In genomic region chr11:23987532-23988450, GRCm38 (mm10) we compare ENCODE assay signal across 28 mouse cellular contexts.
DNase-seq lines count a peak whose midpoint lies in the region; ATAC-seq and TF ChIP-seq lines count a peak whose summit lies in the region.
"Had no signal": no experiment of that assay in that cellular context is flagged by ENCODE, and none has a peak within 500 bp of the region (broad histone marks: within the 10 kb centered on the region; RNA-seq: fewer than 3 reads in every experiment).

No protein-coding gene starts in this region.

- H3K9me3 ChIP-seq in hindbrain, embryonic 12.5 days (replicated peaks) = no peaks in the 10 kb centered on the region
- H3K9me3 ChIP-seq: embryonic facial prominence, embryonic 10.5 days; embryonic facial prominence, embryonic 15.5 days; G1E; limb, embryonic 12.5 days; lung, embryonic 15.5 days; midbrain, embryonic 13.5 days had no signal

- peak overlapping the region; percentile 94 for H3K27ac ChIP-seq in spleen, adult 2 months (ENCODE audit: insufficient read depth, low read length)
- H3K27ac ChIP-seq in hindbrain, embryonic 12.5 days = no peak overlapping the region
- H3K27ac ChIP-seq: embryonic facial prominence, embryonic 10.5 days; embryonic facial prominence, embryonic 15.5 days; hindbrain, embryonic 14.5 days; limb, embryonic 12.5 days; lung, embryonic 15.5 days; midbrain, embryonic 13.5 days had no signal

- no peak for TF ChIP-seq POLR2A in spleen, adult 2 months (IDR thresholded peaks at IDR 0.05; ENCODE audit: low read depth, low read length)

- H3K4me1 ChIP-seq in spleen, adult 2 months (ENCODE audit: control insufficient read depth, insufficient read depth, insufficient read length) = peaks cover 21% of the 10 kb centered on the region
- H3K4me1 ChIP-seq in hindbrain, embryonic 12.5 days = no peaks in the 10 kb centered on the region
- H3K4me1 ChIP-seq: embryonic facial prominence, embryonic 10.5 days; embryonic facial prominence, embryonic 15.5 days; limb, embryonic 12.5 days; lung, embryonic 15.5 days; midbrain, embryonic 13.5 days had no signal

- peak; percentile 81 for ATAC-seq in megakaryocyte, adult 5-6 weeks (ENCODE audit: poor library complexity, severe bottlenecking)
- no peak for ATAC-seq in hindbrain, embryonic 12.5 days (ENCODE audit: low FRiP score)
- ATAC-seq: forebrain, embryonic 14.5 days; midbrain, embryonic 13.5 days had no signal

- TF ChIP-seq CTCF in spleen, adult 2 months (IDR thresholded peaks at IDR 0.05; ENCODE audit: extremely low read depth, insufficient read depth, insufficient read length, insufficient replicate concordance) = no peak

- DNase-seq in spleen, adult 2 months (ENCODE audit: low read depth in 1 of 2, low spot score in 2 of 2) = peak; percentile 29 to 45
- no peak for DNase-seq in spleen, postnatal 4 days (ENCODE audit: low spot score in 2 of 2)
- peak; percentile 13 for DNase-seq in MEL-GATA-1-ER (ENCODE audit: extremely low read depth, low read depth)
- DNase-seq in testis, postnatal 14 days (ENCODE audit: low spot score) = no peak
- DNase-seq in liver = no peak
- DNase-seq: adrenal gland, postnatal 25 days; cerebellum, adult 18-20 months; cerebellum, postnatal 10 days; gastrocnemius, postnatal 25 days; heart, adult 18-20 months; heart, postnatal 36 days; kidney, adult 11 months; kidney, postnatal 14 days; layer of hippocampus, adult 9-11 months; lung, postnatal 36 days; thymus, postnatal 4 days had no signal

- H3K4me2 ChIP-seq in hindbrain, embryonic 12.5 days (replicated peaks) = no peak overlapping the region
- H3K4me2 ChIP-seq: embryonic facial prominence, embryonic 15.5 days; heart, embryonic 11.5 days; hindbrain, embryonic 14.5 days; limb, embryonic 12.5 days; liver, embryonic 11.5 days; lung, embryonic 15.5 days; midbrain, embryonic 13.5 days had no signal

- H3K4me3 ChIP-seq in spleen, adult 2 months (ENCODE audit: extremely low read depth, insufficient read depth, insufficient read length) = peak overlapping the region; percentile 9; the same call in 1 of the 2 replicates
- H3K4me3 ChIP-seq in hindbrain, embryonic 12.5 days = no peak overlapping the region
- H3K4me3 ChIP-seq: embryonic facial prominence, embryonic 10.5 days; embryonic facial prominence, embryonic 15.5 days; limb, embryonic 12.5 days; lung, embryonic 15.5 days; midbrain, embryonic 13.5 days had no signal

- no peaks in the 10 kb centered on the region for H3K36me3 ChIP-seq in spleen, adult 2 months (ENCODE audit: control insufficient read depth, insufficient read depth, low read length)
- no peaks in the 10 kb centered on the region for H3K36me3 ChIP-seq in hindbrain, embryonic 12.5 days
- H3K36me3 ChIP-seq: embryonic facial prominence, embryonic 10.5 days; embryonic facial prominence, embryonic 15.5 days; G1E; limb, embryonic 12.5 days; lung, embryonic 15.5 days; midbrain, embryonic 13.5 days had no signal

- WGBS in spleen, adult 2 months = 42% methylated on average over 7 of the region's 7 CpGs
- 72% methylated on average over 7 of the region's 7 CpGs for WGBS in hindbrain, embryonic 12.5 days

- no peaks in the 10 kb centered on the region for H3K27me3 ChIP-seq in spleen, adult 2 months (ENCODE audit: control insufficient read depth, insufficient read depth, low read length)
- H3K27me3 ChIP-seq in hindbrain, embryonic 12.5 days = no peaks in the 10 kb centered on the region
- H3K27me3 ChIP-seq: embryonic facial prominence, embryonic 15.5 days; limb, embryonic 12.5 days; lung, embryonic 15.5 days had no signal

- no peak overlapping the region for H3K9ac ChIP-seq in hindbrain, embryonic 12.5 days
- H3K9ac ChIP-seq: embryonic facial prominence, embryonic 15.5 days; hindbrain, embryonic 14.5 days; limb, embryonic 12.5 days; lung, embryonic 15.5 days; midbrain, embryonic 13.5 days had no signal

Comparison
In these comparisons a context has a peak if more than half of its experiments do, and no peak if none do; other contexts are left out.
1. DNase-seq: peak in spleen, adult 2 months (2 of 2) and MEL-GATA-1-ER (single experiment); none in spleen, postnatal 4 days (0 of 2), testis, postnatal 14 days (single experiment) and liver (single experiment).